Mouse (Mus musculus) hindbrain, embryonic 12.5 days (tissue): Measurements from ENCODE around the gene Srrm3. TPM values are rescaled to one million over a fixed set of nuclear protein-coding genes. Genes with fewer than 3 reads are reported as not detected.

Source experiments
- ATAC-seq: fragments of 200-750 bp; cut with Nextera tagmentation; 2 replicates; pipeline ENCODE4 v1.8.0; 2017; ENCODE audit warnings: moderate TSS enrichment; ENCODE audit not compliant: low FRiP score
- H3K27ac ChIP-seq: fragments of 300-500 bp; sonication (generic); 2 replicates; pipeline ENCODE4 v1.5.1; 2016; ENCODE audit warnings: mild to moderate bottlenecking
- H3K27me3 ChIP-seq: fragments of 300-500 bp; sonication (generic); 2 replicates; pipeline ENCODE4 v1.6.1; 2016; ENCODE audit warnings: mild to moderate bottlenecking
- H3K36me3 ChIP-seq: fragments of 300-500 bp; sonication (generic); 2 replicates; pipeline ENCODE4 v1.6.1; 2016; ENCODE audit warnings: mild to moderate bottlenecking
- H3K4me1 ChIP-seq: fragments of 300-500 bp; sonication (generic); 2 replicates; pipeline ENCODE4 v1.6.1; 2016
- H3K4me2 ChIP-seq: fragments of 300-500 bp; sonication (generic); replicated peaks from 2 replicates; pipeline ENCODE4 v1.6.1; 2016; ENCODE audit warnings: mild to moderate bottlenecking
- H3K4me3 ChIP-seq: fragments of 300-500 bp; sonication (generic); 2 replicates; pipeline ENCODE4 v1.5.1; 2016; ENCODE audit warnings: mild to moderate bottlenecking
- H3K9ac ChIP-seq: fragments of 300-500 bp; sonication (generic); 2 replicates; pipeline ENCODE4 v1.6.1; 2016; ENCODE audit warnings: mild to moderate bottlenecking, moderate library complexity
- H3K9me3 ChIP-seq: fragments of 300-500 bp; sonication (generic); replicated peaks from 2 replicates; pipeline ENCODE4 v1.6.1; 2016; ENCODE audit warnings: mild to moderate bottlenecking
- WGBS: fragments of 180-500 bp; shearing (Covaris S2); methylation state at CpG from one replicate; pipeline ENCODE4 v1.1.7; 2016; 5-methylcytosine and 5-hydroxymethylcytosine counted together
- polyA plus RNA-seq: library from polyadenylated mRNA; unstranded; fragments of >200 nt; fragmentation: Nextera tagmentation; extraction: Ambion mirVana; gene quantifications from 2 replicates; pipeline ENCODE4 v1.2.1, GENCODE M21; 2016

The Srrm3 gene
- polyA plus RNA-seq: 63.6 and 63.8 TPM in 2 replicates

GRCm38 (mm10) chr5:135806555-135807262 lies at the start of gene Srrm3:
Gene Srrm3, plus strand, starts transcription at chr5:135806890.
- Histone ChIP-seq H3K4me3 (peak within 1 kb of the TSS; percentile 57), H3K9ac (peak within 1 kb of the TSS; percentile 85), H3K27ac (peak within 1 kb of the TSS; percentile 72; the same call in 1 of the 2 replicates), H3K4me1 (peaks cover 24% of the 10 kb centered on the region), H3K9me3 (no peaks in the 10 kb centered on the region), H3K4me2 (peak within 1 kb of the TSS; percentile 69), H3K27me3 (no peaks in the 10 kb centered on the region), H3K36me3 (no peaks in the 10 kb centered on the region)
- 3% methylated on average over 29 of the region's 29 CpGs for WGBS
- ATAC-seq: peak; percentile 57

- Histone ChIP-seq H3K4me1 (no peaks in the 10 kb centered on the region), H3K36me3 (no peaks in the 10 kb centered on the region), H3K4me2 (no peak overlapping the region), H3K27ac (no peak overlapping the region), H3K27me3 (0 out of 2 replicates have a peak, but pooled peaks cover 4% of the 10 kb centered on the region), H3K9ac (no peak overlapping the region), H3K4me3 (no peak overlapping the region), H3K9me3 (no peaks in the 10 kb centered on the region)
- no peak for ATAC-seq
- 84% methylated on average over 3 of the region's 3 CpGs for WGBS
These were observed 44.8 kb upstream of the Srrm3 start for GRCm38 (mm10) chr5:135761881-135762280.

- no peaks in the 10 kb centered on the region for H3K4me1 ChIP-seq
- H3K4me2 ChIP-seq: no peak overlapping the region
- no peak overlapping the region for H3K27ac ChIP-seq
- H3K27me3 ChIP-seq: 0 out of 2 replicates have a peak, but pooled peaks cover 4% of the 10 kb centered on the region
- no peak overlapping the region for H3K9ac ChIP-seq
- 5% methylated on average over 7 of the region's 7 CpGs for WGBS
- H3K4me3 ChIP-seq: no peak overlapping the region
- no peaks in the 10 kb centered on the region for H3K9me3 ChIP-seq
- H3K36me3 ChIP-seq: no peaks in the 10 kb centered on the region
- no peak for ATAC-seq
These were observed 43.2 kb upstream of the Srrm3 start for GRCm38 (mm10) chr5:135763526-135763925.

- ATAC-seq: no peak
These were observed 41.7 kb upstream of the Srrm3 start for GRCm38 (mm10) chr5:135764971-135765370.

GRCm38 (mm10) chr5:135772519-135772918 lies 34.2 kb upstream of the Srrm3 start:
- Histone ChIP-seq H3K4me3 (no peak overlapping the region), H3K4me2 (no peak overlapping the region), H3K9ac (no peak overlapping the region), H3K27ac (no peak overlapping the region), H3K36me3 (no peaks in the 10 kb centered on the region), H3K9me3 (no peaks in the 10 kb centered on the region), H3K27me3 (no peaks in the 10 kb centered on the region), H3K4me1 (peaks cover 3% of the 10 kb centered on the region)
- no peak for ATAC-seq
- WGBS: 68% methylated on average over 3 of the region's 3 CpGs

More at GRCm38 (mm10) chr5:135764971-135765370, 41.7 kb upstream of the Srrm3 start:
- Histone ChIP-seq H3K4me3 (no peak overlapping the region), H3K27me3 (0 out of 2 replicates have a peak, but pooled peaks cover 4% of the 10 kb centered on the region), H3K27ac (no peak overlapping the region), H3K4me1 (no peaks in the 10 kb centered on the region), H3K36me3 (no peaks in the 10 kb centered on the region), H3K9me3 (no peaks in the 10 kb centered on the region), H3K9ac (no peak overlapping the region), H3K4me2 (no peak overlapping the region)
- WGBS: 89% methylated on average over 3 of the region's 3 CpGs

- 83% methylated on average over 4 of the region's 4 CpGs for WGBS
- no peak overlapping the region for H3K27ac ChIP-seq
- H3K4me2 ChIP-seq: no peak overlapping the region
- no peaks in the 10 kb centered on the region for H3K27me3 ChIP-seq
- H3K9me3 ChIP-seq: no peaks in the 10 kb centered on the region
- H3K4me1 ChIP-seq: peaks cover 22% of the 10 kb centered on the region
- no peak overlapping the region for H3K4me3 ChIP-seq
- no peak for ATAC-seq
- peaks cover 1% of the 10 kb centered on the region for H3K36me3 ChIP-seq
- H3K9ac ChIP-seq: no peak overlapping the region
These were observed 30.1 kb upstream of the Srrm3 start for GRCm38 (mm10) chr5:135776546-135776945.

GRCm38 (mm10) chr5:135777796-135778470 lies 28.8 kb upstream of the Srrm3 start, which contains the start of gene Styxl1:
Gene Styxl1, minus strand, starts transcription at chr5:135778385.
- no peaks in the 10 kb centered on the region for H3K27me3 ChIP-seq
- peak within 1 kb of the TSS; percentile 93 for H3K9ac ChIP-seq
- ATAC-seq: peak; percentile 94
- H3K4me2 ChIP-seq: peak within 1 kb of the TSS; percentile 87
- peak within 1 kb of the TSS; percentile 94 for H3K27ac ChIP-seq
- no peaks in the 10 kb centered on the region for H3K9me3 ChIP-seq
- peak within 1 kb of the TSS; percentile 84 for H3K4me3 ChIP-seq
- peaks cover 22% of the 10 kb centered on the region for H3K4me1 ChIP-seq
- H3K36me3 ChIP-seq: peaks cover 14% of the 10 kb centered on the region
- under 1% methylated on average over 44 of the region's 45 CpGs for whole genome bisulfite sequencing

GRCm38 (mm10) chr5:135778471-135779445 lies 27.9 kb upstream of the Srrm3 start, which contains the start of gene Mdh2:
Gene Mdh2, plus strand, starts transcription at chr5:135778480.
- Histone ChIP-seq H3K4me3 (peak within 1 kb of the TSS; percentile 84), H3K36me3 (peaks cover 22% of the 10 kb centered on the region), H3K9me3 (no peaks in the 10 kb centered on the region), H3K9ac (peak within 1 kb of the TSS; percentile 93), H3K4me1 (peaks cover 22% of the 10 kb centered on the region), H3K27me3 (no peaks in the 10 kb centered on the region), H3K4me2 (peak within 1 kb of the TSS; percentile 87), H3K27ac (peak within 1 kb of the TSS; percentile 94)
- ATAC-seq: peak; percentile 97
- 2% methylated on average over 70 of the region's 70 CpGs for WGBS

GRCm38 (mm10) chr5:135780331-135780730 lies 26.4 kb upstream of the Srrm3 start:
- Histone ChIP-seq H3K4me3 (no peak overlapping the region), H3K4me2 (peak overlapping the region; percentile 87; the same call in 1 of the 2 replicates), H3K9me3 (no peaks in the 10 kb centered on the region), H3K9ac (no peak overlapping the region), H3K27me3 (no peaks in the 10 kb centered on the region), H3K27ac (no peak overlapping the region), H3K36me3 (peaks cover 38% of the 10 kb centered on the region), H3K4me1 (peaks cover 22% of the 10 kb centered on the region)
- WGBS: 79% methylated on average over 8 of the region's 8 CpGs
- ATAC-seq: no peak

- H3K9ac ChIP-seq: no peak overlapping the region
- H3K4me2 ChIP-seq: no peak overlapping the region
- H3K36me3 ChIP-seq: peaks cover 63% of the 10 kb centered on the region
- H3K9me3 ChIP-seq: no peaks in the 10 kb centered on the region
- ATAC-seq: no peak
- H3K27me3 ChIP-seq: no peaks in the 10 kb centered on the region
- 92% methylated on average over 4 of the region's 4 CpGs for WGBS
- H3K27ac ChIP-seq: no peak overlapping the region
- peaks cover 17% of the 10 kb centered on the region for H3K4me1 ChIP-seq
- no peak overlapping the region for H3K4me3 ChIP-seq
These were observed 23.8 kb upstream of the Srrm3 start for GRCm38 (mm10) chr5:135782901-135783300.

GRCm38 (mm10) chr5:135793996-135794858 lies 12.5 kb upstream of the Srrm3 start:
- Histone ChIP-seq H3K36me3 (peaks cover 30% of the 10 kb centered on the region), H3K4me1 (peaks cover 12% of the 10 kb centered on the region), H3K27ac (peak overlapping the region; percentile 89), H3K9ac (peak overlapping the region; percentile 47; the same call in 1 of the 2 replicates), H3K4me3 (peak overlapping the region; percentile 16; the same call in 1 of the 2 replicates), H3K27me3 (no peaks in the 10 kb centered on the region), H3K4me2 (peak overlapping the region; percentile 43), H3K9me3 (no peaks in the 10 kb centered on the region)
- 9% methylated on average over 20 of the region's 20 CpGs for WGBS
- peak; percentile 94 for ATAC-seq
